Mouse (Mus musculus): ENCODE results near the gene Csk.
A peak's percentile ranks its signal among the peaks of the same experiment; 100 is the strongest.

Csk gene

DNA sequence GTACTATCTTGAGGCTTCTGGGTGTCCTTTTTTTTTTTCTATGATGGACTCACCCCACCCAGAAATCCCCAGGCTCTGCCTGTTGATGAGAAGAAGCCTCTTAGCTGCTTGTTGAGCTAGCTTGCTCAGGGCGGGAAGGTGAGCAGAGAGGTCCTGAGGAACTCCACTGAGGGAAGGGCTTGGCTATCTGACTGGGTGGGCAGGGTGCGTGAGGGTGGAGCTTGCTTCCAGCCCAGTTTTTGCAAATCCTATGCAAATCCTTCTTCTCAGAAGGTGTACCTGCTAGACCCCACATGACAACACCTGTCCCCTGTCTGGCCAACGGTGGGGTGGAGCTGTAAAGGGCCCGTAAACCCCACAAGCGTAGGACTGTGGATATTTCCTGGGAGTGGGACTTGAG is at the start of gene Csk:
TSS of gene Csk (minus strand) at position 349 of the 400 bp plus-strand sequence.
- DNase-seq, result no peak

DNA sequence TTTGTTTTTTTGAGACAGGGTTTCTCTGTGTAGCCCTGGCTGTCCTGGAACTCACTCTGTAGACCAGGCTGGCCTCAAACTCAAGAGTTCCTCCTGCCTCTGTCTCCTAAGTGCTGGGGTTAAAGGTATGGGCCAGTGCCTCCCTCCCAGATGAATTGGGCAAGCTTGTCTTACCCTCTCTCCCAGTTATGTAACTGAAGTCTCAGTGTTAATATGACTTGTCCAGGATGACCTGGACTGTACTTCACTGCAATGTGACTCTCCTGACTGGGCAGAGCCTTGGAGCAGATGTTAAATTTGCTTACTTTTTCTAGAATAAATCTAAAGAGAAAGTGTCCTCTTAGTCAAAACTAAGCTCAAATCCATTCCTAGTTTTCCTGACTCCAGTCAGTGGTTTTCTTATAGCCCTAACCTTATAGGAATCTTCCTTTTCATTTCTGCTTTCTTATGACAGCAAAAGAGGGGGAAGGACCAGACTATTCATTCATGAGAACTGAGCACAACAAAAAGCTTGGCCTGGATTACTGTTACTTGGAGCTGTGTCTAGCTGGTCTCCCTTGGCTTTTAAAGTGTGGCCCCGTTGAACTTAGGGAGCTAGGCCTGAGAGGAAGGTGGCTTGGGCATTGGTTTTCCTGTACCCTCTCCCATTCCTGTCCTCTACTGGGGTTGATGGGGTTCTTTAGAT is 45.2 kb upstream of the Csk start:
- DNase-seq, result no peak

DNA sequence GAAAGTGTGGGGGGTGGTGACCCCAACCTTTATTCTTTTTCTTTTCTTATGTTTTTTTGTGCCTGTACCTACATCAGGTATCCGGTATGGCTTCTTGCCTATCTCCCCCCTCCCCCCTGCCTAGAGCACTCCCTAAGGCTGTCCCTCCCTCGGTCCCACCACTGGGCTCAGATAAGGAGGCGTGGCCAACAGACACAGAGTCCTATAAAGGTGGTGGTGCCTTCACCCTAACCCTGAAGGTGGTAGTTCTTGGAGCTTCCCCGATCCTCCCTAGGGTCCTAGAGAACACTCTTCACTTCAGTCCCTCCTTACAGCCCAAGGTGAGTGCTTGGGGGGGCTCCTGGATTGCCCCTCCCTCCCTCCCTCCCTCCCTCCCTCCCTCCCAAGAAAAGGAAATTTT is 43.9 kb upstream of the Csk start:
- DNase-seq, result no peak

DNA sequence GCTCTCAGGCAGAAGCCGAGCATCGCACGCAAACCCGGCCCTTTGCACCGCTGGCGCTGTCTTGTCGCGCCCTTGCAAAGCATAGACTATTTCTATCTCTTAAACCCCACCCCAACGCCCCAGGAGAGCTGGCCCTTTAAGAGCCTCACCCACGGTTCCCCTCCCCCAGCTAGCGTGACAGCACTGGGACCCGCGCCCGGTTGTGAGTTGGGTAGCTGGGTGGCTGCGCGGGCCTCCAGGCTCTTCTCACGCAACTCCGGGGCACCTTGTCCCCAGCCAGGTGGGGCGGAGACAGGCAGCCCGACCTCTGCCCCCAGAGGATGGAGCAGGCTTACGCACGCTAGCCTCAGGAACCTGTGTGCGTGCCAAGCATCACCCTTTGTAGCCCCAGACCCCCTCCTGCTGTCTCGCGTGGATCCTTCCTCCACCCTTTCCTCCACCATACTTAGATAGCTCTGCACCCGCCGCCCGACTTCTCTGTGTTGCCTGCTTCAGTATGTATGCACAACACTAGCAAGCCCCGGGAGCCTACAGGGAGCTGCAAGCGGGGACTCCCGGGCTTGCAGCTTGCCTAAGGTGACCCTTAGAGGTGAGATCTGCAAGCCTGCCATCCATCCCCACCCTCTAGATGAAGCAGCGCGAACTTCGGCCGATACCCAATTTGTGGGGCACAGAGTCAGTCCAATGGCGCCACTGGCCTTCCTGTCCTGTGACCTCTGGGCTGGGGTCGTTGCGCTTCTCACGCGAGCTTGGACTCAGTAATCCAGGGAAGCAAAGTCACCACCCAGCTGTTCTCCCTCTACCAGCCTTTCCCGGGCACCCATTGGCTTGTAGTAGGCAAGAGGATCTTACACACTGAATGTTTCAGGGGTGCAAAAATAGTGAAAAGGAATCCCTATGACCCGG is 43.2 kb upstream of the Csk start:
- DNase-seq, result peak; percentile 61

DNA sequence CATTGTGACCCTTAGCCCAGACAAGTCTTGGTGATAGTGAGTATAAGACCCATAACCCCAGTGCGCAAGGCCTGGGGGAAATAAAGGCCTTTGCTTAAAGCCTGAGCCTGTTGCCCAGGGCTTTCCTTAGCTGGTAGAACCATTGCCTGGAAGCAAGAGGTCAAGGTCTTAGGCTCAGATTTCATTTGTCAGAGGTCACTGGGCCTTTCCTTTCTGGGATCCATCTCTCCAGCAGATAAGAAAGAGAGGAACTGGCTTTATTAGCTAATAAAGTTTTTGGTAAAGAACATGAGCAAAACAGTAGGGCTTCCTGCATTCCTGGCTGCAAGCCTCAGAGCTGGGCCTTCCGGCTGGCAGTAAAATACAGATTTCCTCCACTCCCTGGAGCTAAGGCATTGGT is 40.7 kb upstream of the Csk start:
- DNase-seq, result no peak

DNA sequence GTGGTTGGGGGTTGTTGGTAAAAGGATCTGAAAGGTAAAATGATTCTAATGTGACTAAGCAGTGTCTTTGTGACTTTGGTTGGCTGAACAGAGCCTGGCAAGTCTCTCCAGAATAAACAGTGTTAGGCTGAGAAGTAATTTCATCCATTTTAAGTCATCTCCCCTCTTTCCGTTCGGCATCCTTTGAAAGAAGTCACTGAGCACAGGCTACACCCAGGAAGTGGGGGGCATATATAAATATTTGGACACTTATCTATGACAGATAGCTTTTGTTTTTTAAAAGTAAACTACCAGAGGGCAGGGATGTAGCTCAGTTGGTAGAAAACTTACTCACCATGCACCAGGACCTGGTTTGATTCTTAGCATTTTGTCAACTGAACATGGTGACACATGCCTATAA is 35.2 kb upstream of the Csk start:
- DNase-seq, result no peak

DNA sequence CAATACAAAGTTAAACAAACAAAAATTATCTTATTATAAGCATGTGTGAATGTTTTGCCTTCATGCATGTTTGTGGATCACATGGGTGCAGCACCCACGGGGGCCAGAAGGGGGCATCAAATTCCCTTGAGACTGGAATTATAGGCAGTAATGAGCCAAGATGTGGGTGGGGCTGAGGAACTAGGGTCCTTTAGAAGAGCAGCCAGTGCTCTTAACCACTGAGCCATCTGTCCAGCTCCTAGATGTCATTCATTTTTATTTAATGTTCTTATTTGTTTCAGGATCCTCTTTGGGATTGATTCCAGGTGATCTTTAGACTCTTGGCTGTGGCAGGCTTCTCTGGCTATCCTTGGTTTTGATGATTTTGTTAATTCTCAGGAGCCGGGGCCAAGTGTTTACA is 34.7 kb upstream of the Csk start:
- no peak for DNase-seq

DNA sequence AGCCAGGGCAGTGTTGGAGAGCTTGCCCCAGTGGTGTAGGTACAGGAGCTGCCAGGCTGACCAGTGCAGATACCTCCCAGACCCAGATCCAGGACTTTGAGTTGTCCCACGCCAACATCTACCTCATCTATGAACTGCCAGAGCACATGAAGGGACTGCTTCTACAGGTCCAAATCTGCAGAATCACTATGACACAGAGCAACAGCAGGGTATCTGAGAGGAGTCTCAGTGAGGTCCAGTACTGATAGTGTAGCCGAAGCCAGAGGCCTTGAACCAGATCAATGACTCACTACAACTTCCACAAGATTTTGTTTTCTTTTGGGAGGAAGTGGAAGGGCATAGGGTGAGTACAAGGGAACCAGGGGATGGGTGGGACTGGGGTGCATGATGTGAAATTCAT is 34.3 kb upstream of the Csk start, which contains the start of gene Cyp1a1:
TSS of gene Cyp1a1 (plus strand) at position 178 of the 400 bp plus-strand sequence.
- no peak for DNase-seq

DNA sequence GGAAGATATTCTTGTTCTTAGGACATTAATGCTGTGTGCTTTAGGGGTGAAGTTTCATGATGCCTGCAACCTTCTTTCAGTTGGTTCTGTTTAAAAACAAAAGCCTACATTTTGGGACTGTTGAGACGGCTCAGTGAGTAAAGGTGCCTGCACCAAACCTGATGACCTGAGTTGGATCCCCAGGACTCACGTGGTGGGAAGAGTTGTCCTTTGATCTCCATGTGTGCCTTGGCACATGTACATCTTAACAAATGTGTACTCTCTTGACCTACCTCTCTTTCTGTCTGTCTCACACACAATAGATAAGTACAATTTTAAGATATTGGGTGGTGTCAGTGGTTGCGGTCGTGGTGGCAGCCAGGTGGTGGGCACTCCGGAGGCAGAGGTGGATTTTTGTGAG is 32.6 kb upstream of the Csk start:
- no peak for DNase-seq

DNA sequence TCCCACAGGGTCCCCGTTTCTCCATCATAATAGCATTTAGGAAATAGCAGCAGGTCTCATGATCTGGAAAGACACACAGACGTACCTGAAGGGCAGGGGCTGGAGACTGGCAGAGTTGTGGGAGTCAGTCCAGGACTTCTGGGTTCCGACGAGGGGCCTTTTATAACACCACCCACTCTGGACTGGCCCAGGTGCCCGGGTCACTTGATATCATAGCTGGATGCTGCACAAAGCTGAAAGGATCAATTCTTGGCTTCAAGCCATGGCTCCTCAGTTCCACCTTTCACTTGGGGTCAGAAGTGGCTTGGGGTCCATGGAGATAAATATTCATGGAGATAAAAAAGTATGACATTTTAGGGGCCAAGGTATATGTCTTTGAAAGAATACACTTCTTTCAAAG is 30.1 kb upstream of the Csk start, which contains the start of gene Cyp1a2:
TSS of gene Cyp1a2 (minus strand) at position 184 of the 400 bp plus-strand sequence.
- DNase-seq, result no peak

DNA sequence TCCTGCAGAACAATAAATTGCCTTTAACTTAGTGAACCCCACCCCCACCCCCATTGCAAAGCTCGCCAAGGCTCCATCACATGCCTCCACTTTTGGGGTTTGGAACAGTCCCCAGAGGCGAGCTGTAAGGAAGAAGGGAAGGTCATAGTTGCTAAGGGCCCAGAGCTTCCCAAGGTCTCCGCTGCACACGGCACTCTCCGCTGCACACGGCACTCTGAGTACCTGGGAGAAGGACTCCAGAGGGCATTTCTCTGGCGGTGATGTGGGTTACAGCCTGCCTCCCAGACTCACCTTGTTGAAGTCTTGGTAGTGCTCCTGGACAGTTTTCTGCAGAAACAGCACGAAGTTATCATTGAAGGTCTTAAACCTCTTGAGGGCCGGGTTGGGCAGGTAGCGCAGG is 28.0 kb upstream of the Csk start:
- no peak for DNase-seq

DNA sequence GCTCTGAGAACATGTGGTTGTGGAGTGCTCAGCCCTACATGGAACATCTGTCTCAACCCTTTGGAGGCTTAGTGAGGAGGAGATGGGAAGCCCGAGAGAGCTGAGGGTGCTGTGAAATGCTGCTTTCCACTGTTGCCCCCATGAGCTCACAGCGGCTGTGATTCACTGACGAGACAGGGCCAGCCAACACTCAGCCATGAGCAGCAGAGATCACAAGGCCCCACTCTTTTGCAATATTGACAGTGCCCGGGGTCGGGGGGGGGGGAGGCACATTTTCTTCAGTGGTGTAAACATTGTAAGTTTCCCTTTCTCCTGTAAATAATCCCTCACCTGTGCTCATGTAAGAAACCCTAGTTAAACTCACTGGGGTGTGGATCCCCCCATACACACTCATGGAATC is 18.1 kb upstream of the Csk start:
- no peak for DNase-seq

DNA sequence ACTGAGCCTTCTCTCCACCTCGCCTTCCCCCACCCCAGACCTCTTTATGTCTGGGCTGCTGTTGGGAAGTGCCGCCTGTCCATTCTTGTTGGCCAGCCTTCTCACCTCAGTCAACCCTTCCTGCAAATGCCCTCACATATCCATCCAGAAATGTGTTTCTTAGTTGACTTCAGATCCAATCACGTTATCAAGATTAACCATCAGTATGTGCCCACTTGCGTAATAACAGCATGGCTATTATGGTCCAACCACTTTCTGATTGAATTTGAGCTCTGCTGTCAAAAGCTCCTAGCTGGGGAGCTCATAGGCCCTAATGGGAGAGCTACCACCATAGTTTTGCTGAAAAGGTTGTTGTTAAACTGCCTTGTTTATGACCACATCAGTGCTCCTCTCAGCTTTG is 17.6 kb upstream of the Csk start:
- DNase-seq, result no peak

DNA sequence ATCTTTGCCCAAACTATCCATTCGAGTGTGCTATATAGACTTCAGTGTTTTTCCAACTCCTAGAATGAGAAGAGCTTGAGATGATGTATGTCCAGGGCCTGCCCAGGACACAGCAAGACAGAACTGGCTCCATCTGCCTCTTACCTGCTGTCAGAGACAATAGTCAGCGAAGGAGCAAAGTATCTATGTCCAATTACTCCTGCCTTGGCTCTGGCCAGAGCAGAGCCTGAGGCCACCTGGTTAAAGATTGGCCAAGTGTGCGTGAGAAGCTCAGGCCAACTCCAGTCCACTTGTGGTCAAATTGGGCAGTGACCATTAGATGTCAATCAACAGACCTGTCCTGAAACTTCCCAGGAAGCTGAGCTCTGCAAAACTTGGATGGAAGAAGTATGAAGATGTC is 16.1 kb upstream of the Csk start:
- DNase-seq, result no peak

DNA sequence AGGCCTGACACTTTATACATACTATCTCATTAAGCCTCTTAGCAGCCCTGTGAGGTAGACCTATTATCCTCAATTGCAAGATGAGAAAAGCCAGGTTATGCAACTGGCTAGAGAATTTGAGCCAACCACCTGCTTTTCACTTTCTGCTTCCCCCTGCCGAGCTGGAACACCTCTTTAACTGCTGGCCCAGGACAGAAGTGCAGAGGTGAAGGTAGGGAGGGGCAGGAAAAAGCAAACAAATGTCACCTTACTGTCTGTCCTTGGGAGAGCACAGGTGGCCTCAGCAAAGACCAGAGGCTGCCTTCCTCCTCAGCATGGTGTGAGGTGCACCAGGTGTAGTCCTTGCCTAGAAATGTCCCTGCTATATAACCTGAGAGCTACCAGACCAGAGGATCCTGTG is 14.8 kb upstream of the Csk start:
- no peak for DNase-seq

DNA sequence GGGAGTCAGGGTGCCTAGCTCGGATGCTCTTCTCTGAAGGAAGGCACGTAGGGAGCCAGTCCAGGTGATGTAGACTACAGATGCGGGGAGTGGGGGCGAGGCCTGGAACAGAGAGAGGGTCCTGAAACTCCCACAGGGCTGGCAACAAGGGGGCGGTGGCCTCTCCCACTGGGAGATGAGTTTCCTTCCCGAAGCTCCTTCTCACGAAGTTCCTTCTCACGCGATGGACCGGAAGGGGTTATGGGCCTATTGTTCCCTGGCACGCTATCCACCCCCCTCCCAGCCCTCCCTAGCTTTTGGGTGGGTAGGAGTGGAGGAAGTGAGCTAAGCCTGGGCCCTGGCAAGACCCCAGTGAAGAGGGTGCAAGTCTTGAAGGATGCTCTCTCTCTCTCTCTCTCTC is 14.4 kb upstream of the Csk start:
- DNase-seq, result no peak

DNA sequence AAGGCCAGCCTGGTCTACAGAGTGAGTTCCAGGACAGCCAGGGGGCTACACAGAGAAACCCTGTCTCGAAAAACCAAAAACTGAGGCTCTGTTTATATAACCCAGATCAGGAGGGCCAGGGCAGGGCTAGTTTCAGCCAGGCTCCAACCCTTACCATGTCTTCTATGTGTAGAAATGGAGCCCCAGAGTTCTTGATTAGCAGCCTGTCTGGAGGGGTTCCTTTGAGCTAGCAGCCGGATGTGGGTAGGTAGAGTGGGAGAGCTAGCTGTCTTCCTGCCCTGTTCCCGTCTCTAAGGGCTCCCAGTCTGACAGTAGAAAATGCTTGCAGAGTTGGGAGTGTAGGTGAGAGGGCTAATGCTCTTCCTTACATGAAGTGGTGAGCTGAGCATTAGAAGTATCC is 13.7 kb upstream of the Csk start:
- DNase-seq, result no peak

DNA sequence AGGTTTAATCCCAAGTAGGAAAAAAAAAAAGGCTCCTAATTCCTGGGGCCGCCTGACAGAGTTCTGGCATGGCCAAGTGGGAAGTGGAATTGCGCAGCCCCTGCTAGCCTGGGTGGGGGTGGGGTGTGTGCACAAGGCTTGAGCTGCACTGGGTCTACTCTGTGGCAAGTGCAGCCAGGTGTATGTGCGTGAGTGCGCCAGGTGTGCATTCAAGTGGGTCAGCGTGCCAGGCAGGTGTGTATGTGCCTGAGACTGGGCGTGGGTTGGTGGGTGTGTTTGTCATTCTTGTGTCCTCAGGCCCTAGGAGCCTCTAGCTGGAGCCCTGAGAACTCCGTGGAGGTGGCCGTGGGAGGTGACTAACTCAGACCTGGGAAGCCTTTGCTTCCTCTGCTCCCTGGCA is 13.1 kb upstream of the Csk start:
- no peak for DNase-seq

DNA sequence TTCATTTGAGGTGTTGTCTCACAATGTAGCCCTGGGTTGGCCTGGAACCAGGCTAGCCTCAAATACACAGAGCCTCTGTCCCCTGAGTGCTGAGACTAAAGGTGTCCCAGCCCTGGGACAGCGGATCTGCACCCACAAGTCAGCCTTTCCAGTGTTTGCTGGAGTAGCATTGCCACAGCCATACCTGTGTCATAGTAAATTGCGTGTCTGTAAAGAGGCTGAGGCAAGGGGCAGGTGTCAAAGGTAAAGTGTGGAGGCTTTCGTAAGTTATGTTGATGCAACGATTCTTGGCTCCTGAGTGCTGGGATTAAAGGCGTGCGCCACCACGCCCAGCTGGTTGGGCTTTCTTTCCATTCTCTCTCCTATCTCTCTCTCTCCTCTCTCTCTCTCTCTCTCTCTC is 11.2 kb upstream of the Csk start:
- DNase-seq, result no peak

DNA sequence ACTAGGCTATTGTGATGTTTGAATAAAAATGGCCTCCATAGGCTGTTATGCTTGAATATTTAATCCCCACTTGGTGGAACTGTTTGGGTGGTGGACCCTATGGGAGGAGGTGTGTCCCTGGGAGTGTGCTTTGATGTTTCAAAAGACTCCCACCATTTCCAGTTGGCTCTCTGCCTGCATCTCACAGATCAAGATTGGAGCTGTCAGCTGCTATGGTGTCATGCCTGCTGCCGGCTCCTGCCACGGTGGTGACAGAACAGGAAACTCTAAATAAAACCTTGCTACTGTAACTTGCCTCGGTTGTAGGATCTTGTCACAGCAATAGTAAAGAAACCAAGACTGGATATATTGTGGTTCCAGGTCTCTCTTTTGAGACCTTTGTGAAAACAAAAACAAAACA is 8.1 kb upstream of the Csk start:
- no peak for DNase-seq

DNA sequence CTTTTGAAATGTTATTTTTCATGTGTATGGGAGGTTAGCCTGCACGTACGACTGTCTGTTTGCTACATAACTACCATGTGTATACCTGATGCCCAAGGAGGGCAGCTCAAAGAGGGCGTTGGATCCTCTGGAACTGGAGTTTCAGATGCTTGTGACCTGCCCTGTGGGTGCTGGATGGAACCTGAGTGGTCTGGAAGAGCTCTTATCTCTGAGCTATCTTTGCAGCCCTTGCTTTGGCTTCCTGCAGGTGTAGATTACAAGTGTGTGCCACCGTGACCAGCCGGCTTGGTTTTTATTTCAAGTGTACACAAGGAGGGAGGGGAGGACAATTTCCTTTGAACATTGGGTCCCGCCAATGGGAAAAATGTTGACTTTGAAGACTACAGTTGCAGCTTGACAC is 7.1 kb upstream of the Csk start:
- DNase-seq, result no peak

DNA sequence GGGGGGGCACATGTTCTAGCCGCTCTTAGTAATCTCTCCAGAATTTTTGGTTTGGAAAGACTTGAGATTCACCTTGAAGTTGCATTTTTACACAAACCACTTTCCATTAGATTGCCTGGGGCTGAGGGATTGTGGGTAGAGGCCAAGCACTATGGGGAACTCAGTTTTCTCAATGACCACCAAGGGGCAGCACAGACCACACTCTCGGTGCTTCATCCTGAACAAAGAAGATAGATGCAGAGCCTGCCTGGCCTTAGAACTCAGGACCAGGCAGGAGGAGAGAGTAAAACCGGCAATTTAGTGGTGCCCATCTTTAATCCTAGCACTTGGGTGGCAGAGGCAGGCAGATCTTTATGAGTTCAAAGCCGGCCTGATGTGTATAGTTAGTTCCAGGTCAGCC is 6.3 kb upstream of the Csk start:
- peak; percentile 74 for DNase-seq

DNA sequence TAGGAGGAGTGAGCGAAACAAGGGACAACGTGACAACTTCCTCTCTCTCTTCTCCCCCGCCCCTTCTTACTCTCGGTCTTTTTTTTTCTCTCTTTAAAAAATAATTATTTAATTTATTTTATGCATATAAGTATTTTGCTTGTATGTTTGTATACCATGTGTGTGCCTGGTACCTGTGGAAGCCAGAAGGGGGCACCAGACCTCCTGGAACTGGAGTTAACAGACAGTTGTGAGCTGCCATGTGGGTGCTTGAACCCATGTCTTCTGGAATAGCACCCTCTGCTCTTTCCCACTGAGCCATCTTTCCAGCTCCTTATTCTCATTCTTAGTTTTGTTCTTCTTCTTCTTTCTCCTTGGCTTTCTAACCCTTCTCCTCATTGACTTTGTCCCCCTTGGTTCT is 5.5 kb upstream of the Csk start:
- DNase-seq, result no peak

DNA sequence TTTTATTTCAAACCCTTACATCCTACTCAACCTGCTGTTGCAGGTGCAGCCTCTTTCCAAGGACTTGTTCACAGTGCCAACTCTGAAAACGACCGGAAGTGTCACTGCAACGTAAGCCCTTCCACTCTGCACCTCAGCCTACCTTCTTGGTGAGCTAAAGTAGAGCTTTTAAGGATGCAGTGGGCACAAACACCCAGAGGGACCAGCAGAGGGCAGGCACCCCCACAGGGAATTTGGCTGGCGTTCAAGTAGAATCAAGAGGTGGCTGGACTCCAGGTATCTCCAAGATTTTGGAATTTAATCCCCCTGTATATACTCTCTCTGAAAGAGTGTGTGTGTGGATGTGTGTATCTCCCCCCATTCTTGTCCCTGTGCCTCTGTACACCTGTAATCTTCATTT is 4.4 kb upstream of the Csk start:
- DNase-seq, result no peak
